Mouse (Mus musculus): ENCODE measurements around the gene Vmn1r225.

DNA sequence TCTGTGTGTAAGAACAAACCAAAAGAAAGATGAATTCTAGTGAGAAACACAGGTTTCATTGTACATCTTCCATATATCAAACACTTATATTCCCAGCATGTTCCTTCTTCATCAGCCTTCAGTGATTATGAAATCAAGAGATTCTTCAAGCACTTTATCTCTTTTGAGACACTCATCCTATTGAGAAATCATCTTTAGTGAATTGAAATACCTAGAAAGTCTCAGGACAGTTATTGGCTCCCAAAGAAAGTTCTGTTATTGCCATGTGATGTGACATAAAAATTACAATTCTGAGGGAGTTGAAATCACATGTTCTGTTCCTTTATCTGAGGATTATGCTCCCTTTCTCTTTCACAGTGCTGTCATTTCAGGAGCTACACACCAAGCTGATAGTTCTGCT, at the start of gene Vmn1r225:
- TF ChIP-seq CTCF (IDR thresholded peaks at IDR 0.05; ENCODE audit: low read depth, low read length) = no peak
- TF ChIP-seq POLR2A (IDR thresholded peaks at IDR 0.05; ENCODE audit: extremely low read depth, insufficient read depth, low read length) = no peak
